Mouse (Mus musculus): ENCODE data around the gene Desi1. TPM values are rescaled to one million over a fixed set of nuclear protein-coding genes. Genes with fewer than 3 reads are reported as not detected.

The Desi1 gene
- total RNA-seq, 2 experiments from 2014 or later: 93.9 to 106 TPM

GRCm38 (mm10) chr15:82044166-82044784, 10.6 kb upstream of the Desi1 start:
- H3K4me3 ChIP-seq: no peak overlapping the region
- no peak for DNase-seq (ENCODE audit: low spot score in 2 of 2)
- peak; percentile 75 for TF ChIP-seq CTCF (conservative IDR thresholded peaks at IDR 0.05)
- H3K27ac ChIP-seq: no peak overlapping the region

DNA sequence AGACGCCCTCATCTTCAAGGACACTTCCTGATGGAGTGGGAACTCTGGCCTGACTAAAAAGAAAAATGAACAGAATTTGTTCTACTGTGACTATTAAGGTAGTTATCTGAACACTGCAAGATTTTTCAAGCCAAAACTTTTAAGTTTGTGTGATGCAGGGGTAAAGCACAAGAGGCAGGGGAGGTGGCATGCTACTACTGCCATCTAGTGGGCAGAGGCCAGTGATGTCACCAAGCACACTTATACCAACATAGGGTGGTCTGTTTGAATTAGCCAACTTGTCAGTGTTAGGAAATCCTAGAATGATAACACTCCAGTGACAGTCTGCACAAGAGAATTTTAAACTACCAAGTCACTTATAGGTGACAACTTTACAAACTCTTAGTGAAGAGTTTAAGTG, 7.0 kb upstream of the Desi1 start:
- peak; percentile 92 for TF ChIP-seq CTCF (conservative IDR thresholded peaks at IDR 0.05)
- no peak overlapping the region for H3K4me3 ChIP-seq
- peak in 1 of 2 experiments; percentile 40 for DNase-seq (ENCODE audit: low spot score in 2 of 2)
- no peak overlapping the region for H3K27ac ChIP-seq

- peak; percentile 77 for TF ChIP-seq CTCF (conservative IDR thresholded peaks at IDR 0.05)
- DNase-seq (ENCODE audit: low spot score in 2 of 2): peak in 1 of 2 experiments; percentile 33
- H3K27ac ChIP-seq: no peak overlapping the region
- no peak overlapping the region for H3K4me3 ChIP-seq
Observed at GRCm38 (mm10) chr15:82035904-82036689, 2.4 kb upstream of the Desi1 start.

- DNase-seq (ENCODE audit: low spot score in 2 of 2): no peak
Observed at GRCm38 (mm10) chr15:82032386-82032785, 1.3 kb downstream of the Desi1 start.

GRCm38 (mm10) chr15:82027726-82028125, 5.9 kb downstream of the Desi1 start:
- DNase-seq (ENCODE audit: low spot score in 2 of 2): no peak
- Histone ChIP-seq H3K27ac (no peak overlapping the region; the same call in 1 of the 2 replicates), H3K4me3 (no peak overlapping the region)
- no peak for TF ChIP-seq CTCF (conservative IDR thresholded peaks at IDR 0.05)

More at GRCm38 (mm10) chr15:82032386-82032785, 1.3 kb downstream of the Desi1 start:
- TF ChIP-seq CTCF (conservative IDR thresholded peaks at IDR 0.05): no peak
- H3K27ac ChIP-seq: no peak overlapping the region
- H3K4me3 ChIP-seq: no peak overlapping the region

GRCm38 (mm10) chr15:82027276-82027675, 6.4 kb downstream of the Desi1 start:
- no peak overlapping the region; the same call in 1 of the 2 replicates for H3K27ac ChIP-seq
- H3K4me3 ChIP-seq: no peak overlapping the region
- no peak for DNase-seq (ENCODE audit: low spot score in 2 of 2)
- no peak for TF ChIP-seq CTCF (conservative IDR thresholded peaks at IDR 0.05)

- no peak overlapping the region for H3K27ac ChIP-seq
- H3K4me3 ChIP-seq: no peak overlapping the region
- DNase-seq (ENCODE audit: low spot score in 2 of 2): no peak
- TF ChIP-seq CTCF (conservative IDR thresholded peaks at IDR 0.05): no peak
Observed at GRCm38 (mm10) chr15:82023965-82024635, 9.6 kb downstream of the Desi1 start.

DNA sequence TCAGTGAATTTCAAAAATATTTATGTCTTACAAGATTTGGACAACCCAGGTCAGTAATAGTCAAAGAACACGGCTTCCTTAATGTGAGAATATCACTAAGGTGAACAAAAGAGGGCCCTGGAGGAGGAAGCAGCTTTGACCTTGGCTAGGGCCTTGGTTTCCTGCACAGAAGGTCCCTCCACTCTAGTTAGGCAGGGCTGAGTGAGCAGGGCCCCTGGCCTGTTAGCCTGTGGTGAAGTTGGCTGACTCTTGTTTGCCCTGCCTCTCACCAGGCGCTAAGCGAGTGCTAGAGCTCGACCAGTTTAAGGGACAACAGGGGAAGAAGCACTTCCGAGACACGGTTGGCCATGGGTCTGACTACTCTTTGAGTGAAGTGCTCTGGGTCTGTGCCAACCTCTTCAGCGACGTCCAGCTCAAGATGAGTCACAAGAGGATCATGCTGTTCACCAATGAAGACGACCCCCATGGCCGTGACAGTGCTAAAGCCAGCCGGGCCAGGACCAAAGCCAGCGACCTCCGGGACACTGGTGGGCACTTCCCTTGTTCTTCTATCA, 11.1 kb downstream of the Desi1 start:
- DNase-seq (ENCODE audit: low spot score in 2 of 2): no peak

DNA sequence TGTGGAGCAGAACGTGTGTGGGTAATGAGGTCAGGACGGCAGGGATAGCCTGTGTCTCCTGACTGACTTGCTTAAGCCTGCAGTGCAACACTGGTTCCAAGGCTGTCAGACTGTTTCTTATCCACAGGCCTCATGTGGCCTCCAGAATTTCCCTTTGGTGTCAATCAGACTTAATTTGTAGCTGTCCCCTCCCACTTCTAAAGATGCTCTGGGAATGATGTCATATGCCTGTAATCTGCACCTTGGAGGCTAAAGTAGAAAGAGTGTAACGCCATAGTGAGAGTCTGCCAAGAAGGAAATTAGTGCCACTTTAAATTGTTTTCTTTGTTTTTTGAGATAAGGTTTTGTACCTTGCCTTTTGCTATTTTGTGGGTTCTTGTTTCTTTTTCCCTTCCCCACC, 14.4 kb downstream of the Desi1 start:
- Histone ChIP-seq H3K27ac (no peak overlapping the region), H3K4me3 (no peak overlapping the region)
- no peak for DNase-seq (ENCODE audit: low spot score in 2 of 2)
- no peak for TF ChIP-seq CTCF (conservative IDR thresholded peaks at IDR 0.05)

More for the DNA sequence above, 11.1 kb downstream of the Desi1 start:
- no peak for TF ChIP-seq CTCF (conservative IDR thresholded peaks at IDR 0.05)
- no peak overlapping the region for H3K4me3 ChIP-seq
- H3K27ac ChIP-seq: no peak overlapping the region

GRCm38 (mm10) chr15:82017461-82017860, 16.2 kb downstream of the Desi1 start:
- Histone ChIP-seq H3K27ac (no peak overlapping the region), H3K4me3 (no peak overlapping the region)
- TF ChIP-seq CTCF (conservative IDR thresholded peaks at IDR 0.05): no peak
- DNase-seq (ENCODE audit: low spot score in 2 of 2): no peak

DNA sequence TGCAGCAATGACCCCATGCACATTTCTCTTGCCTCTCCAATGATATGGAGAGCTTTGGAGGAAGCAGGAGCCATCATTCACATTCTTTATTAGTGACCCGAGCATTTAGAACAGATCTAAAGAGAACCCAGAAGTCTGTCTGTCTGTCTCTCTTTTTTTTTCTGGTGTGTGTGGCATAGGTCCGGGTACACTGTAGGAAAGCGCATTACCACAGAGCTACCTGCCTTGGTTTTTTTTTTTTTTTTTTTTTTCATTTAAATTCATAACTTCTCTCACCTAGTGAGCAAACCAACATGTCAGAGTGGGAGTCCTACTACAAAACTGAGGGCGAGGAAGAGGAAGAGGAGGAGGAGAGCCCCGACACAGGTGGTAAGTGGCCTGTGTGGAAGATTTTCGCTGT, 16.8 kb downstream of the Desi1 start:
- no peak for DNase-seq (ENCODE audit: low spot score in 2 of 2)
- TF ChIP-seq CTCF (conservative IDR thresholded peaks at IDR 0.05): no peak
- Histone ChIP-seq H3K4me3 (peak overlapping the region; percentile 99), H3K27ac (peak overlapping the region; percentile 81; the same call in 1 of the 2 replicates)

DNA sequence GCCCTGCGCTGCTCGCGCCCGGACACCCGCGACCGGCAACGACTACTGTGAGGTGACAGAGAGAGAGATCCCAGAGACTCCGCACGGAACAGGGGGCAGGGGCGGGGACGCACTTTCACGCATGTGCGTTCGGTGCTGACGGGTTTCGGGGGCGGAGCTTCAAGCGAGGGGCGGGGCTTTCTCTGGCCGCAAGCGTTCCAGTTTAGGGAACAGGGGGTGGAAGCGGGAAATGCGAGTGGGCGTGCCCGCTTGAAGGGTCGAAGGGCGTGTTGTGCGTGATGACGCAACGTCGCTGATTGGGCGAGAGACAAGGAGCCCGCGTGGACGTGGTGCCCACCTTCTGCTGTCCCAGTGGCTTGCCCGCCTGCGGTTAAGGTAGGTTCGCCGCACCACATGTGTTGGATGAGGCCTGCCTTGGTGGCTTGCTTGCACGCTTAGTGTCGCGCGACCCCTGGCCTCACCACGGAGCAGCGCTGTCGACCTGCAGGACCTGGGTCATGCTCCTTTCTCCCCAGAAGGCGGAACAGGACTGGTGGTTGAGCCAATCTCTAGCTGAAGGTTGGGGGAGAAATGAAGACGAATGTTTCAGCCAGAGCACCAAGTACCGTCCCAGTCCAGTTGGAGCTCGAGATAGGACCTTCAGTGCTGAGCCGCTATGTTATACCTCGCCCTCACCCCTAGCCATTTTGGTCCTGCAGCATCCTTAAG, 17.4 kb downstream of the Desi1 start:
- TF ChIP-seq CTCF (conservative IDR thresholded peaks at IDR 0.05): peak; percentile 36; the same call in 1 of the 2 replicates
- Histone ChIP-seq H3K4me3 (peak overlapping the region; percentile 99), H3K27ac (peak overlapping the region; percentile 96)
- peak; percentile 99 to 100 for DNase-seq (ENCODE audit: low spot score in 2 of 2)
